Mouse (Mus musculus) frontal cortex, postnatal 36 days (tissue): ENCODE results near the gene Mroh2a.

ENCODE experiments used
- DNase-seq, 2 experiments: peaks; one replicate each; pipeline ENCODE4 v3.0.0; 2022; ENCODE audit warnings: low spot score in 2 of 2

Mroh2a gene

DNA sequence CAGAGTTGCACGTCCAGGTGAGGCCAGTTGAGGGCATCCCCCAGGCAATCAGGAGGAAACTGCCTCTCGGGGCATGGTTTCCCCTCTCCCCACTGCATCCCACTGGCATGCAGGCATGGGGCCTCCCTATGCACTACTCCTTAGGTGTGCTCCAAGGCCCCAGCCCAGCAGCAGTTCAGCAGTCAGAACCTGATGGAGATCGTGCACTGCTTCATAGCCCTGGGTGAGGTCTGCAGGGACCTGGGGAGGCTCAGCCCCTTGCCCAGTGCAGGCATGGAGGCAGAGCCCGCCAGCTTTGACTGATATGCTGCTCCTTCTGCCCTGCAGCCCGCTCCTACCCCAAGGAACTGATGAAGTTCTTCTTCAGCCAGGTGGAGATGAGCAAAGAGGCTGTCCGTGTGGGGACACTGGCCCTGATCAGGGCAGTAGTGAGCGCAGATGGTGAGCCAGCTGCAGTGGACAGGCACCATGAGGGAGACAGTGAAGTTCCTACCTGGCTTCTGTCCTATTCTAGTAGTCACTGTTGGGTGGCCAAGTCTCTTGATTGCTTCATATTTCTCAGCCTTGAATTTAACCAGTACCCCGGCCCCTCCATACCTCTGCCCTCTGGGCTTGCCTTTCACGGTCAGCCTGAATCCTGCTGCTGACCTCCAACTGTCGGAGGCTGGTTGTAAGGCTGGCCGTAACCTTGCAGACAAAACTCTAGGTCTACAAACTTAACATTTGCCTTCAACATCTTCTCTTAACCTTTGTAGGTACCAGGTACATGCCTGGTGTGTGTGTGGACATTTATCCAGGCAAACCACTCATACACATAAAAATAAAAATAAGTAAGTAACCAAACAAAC is 8.5 kb downstream of the Mroh2a start:
- DNase-seq: no peak

- no peak for DNase-seq
Observed at GRCm38 (mm10) chr1:88235894-88236415, 9.2 kb downstream of the Mroh2a start.

DNA sequence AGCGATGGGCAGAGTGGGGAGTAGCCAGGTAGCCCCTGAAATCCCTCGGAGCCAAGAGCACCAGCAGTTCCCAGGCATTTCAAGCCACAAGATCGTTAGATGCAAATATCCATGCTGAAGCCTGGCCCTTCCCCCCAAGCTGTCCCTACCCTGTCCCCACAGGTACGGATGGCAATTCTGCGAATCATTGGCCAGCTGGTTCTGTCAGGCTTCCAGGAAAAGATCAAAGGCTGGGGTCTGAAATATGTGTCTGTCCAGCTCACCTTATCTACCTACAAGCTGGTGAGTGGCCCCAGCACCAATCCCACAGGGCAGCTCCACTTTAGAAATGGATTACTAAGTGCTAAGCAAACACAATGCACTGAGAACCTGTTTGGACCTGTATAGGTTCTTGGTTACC is 10.5 kb downstream of the Mroh2a start:
- no peak for DNase-seq

DNA sequence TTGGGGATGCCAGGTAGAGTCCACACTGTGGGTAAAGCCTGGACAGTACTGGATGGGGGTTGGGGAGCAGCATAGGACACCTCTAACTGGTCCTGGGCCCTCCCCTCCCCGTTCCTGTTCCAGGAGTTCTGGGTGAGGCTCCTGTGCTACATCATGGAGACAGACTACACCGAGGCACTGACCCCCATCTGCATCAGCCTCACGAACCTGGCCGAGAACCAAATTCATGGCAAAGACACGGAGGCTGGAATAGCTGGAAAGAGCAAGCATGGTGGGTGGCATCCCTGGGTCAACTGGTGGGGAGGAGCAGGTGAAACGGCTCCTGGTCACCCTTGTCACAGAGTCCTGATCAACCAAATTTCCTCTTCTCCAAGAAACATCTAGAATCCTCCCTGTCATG is 12.0 kb downstream of the Mroh2a start:
- DNase-seq: no peak

GRCm38 (mm10) chr1:88240072-88240471 is 13.3 kb downstream of the Mroh2a start:
- no peak for DNase-seq

GRCm38 (mm10) chr1:88240579-88240978 is 13.8 kb downstream of the Mroh2a start:
- no peak for DNase-seq

- DNase-seq: no peak
Observed at GRCm38 (mm10) chr1:88243861-88244260, 17.1 kb downstream of the Mroh2a start.

GRCm38 (mm10) chr1:88245881-88246280 is 19.1 kb downstream of the Mroh2a start:
- no peak for DNase-seq

- no peak for DNase-seq
Observed at GRCm38 (mm10) chr1:88246386-88246785, 19.6 kb downstream of the Mroh2a start.

- no peak for DNase-seq
Observed at GRCm38 (mm10) chr1:88247660-88248059, 20.9 kb downstream of the Mroh2a start.

DNA sequence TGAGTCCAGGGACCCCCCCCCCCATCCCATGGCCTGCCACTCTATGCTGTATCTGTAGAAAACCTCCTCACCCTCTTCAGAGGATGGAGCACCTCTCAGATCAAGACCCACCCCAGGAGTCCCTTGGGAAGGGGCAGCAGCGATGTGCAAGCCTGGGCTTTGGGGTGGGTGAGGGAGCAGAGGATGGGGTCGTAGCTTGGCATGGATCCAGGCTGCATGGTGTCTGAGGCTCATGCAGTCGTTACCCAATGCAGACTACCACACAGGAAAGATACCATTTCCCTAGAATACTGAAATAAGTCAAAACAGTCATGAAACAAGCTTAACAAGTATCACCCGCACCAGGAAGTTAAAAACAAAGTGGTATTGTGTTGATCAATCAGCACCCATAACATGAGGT is 21.9 kb downstream of the Mroh2a start:
- no peak for DNase-seq

DNA sequence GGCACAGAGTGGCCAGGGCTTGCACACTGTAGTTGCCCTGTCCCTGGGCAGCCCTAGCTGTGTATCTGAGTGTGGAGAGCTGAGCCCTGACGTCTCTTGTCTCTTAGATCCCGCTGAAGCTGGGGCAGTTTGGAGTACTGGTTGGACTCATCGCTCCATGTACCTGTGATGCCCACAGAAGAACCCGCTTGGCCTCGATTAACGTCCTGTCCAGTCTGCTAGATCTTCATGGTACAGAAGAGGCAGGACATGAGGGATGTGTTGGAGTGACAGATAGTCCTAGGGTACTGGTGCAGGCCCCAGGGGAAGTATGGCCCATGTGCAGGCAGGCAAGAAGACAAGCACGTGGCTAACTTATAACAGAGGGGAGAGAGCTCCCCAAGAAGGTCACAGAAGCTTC is 22.8 kb downstream of the Mroh2a start:
- DNase-seq: no peak

DNA sequence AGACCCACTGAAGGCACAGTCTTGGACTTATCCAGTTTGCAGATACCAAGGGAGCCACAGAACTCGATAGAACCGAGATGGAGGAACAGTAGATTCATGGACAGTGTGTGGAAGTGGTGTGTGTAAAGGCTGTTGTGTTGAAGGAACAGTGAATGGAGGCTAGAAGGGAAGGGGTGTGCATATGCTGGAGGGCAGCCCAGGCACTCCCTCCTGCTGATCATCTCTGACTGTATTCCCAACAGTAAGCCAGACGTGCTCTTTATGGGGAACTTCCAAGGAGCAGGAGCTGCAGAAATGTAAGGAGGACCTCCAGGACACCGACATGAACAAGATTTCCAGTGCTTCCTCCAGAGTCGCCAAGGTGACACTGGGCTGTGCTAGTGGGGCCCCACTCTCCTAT is 23.2 kb downstream of the Mroh2a start:
- DNase-seq: no peak

DNA sequence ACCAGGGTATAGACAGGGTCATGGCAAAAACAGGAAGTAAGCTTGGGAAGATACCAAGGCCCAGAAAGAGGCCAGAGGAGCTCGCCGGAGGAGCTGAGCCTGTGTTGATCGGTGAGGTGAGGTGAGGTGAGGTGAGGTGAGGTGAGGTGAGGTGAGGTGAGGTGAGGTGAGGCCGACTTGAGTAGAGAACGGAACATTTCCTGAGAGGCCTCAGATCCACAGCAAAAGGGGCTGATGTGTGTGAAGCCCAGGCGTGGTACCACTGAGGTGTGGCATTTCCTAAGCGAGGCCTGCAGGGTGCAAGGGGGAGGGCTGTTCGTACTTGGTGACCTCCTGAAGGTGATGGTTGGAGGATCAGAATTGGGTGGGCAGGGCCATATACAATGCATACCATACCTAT is 26.3 kb downstream of the Mroh2a start:
- no peak for DNase-seq

- DNase-seq: no peak
Observed at GRCm38 (mm10) chr1:88253540-88253939, 26.8 kb downstream of the Mroh2a start.

GRCm38 (mm10) chr1:88254793-88255465 is 28.1 kb downstream of the Mroh2a start:
- no peak for DNase-seq

DNA sequence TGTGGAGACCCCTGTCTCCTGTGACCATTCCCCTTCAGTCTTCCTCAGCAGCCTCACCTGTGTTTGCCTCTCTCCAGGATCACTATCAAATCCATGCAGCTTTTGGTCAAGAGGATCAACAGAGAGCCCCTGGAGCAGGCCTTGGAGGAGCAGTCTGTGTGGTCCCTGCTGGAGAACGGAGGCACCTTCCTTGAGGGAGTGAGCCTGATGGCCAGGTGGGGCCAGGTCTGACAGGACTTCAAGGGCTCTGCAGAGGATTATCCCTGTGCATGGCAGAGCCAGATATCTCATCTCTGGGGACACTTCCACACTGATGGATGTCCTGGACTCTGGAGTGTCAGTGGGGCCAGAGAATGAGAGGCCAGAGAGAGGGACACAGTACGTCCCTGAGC is 28.7 kb downstream of the Mroh2a start:
- DNase-seq: no peak

DNA sequence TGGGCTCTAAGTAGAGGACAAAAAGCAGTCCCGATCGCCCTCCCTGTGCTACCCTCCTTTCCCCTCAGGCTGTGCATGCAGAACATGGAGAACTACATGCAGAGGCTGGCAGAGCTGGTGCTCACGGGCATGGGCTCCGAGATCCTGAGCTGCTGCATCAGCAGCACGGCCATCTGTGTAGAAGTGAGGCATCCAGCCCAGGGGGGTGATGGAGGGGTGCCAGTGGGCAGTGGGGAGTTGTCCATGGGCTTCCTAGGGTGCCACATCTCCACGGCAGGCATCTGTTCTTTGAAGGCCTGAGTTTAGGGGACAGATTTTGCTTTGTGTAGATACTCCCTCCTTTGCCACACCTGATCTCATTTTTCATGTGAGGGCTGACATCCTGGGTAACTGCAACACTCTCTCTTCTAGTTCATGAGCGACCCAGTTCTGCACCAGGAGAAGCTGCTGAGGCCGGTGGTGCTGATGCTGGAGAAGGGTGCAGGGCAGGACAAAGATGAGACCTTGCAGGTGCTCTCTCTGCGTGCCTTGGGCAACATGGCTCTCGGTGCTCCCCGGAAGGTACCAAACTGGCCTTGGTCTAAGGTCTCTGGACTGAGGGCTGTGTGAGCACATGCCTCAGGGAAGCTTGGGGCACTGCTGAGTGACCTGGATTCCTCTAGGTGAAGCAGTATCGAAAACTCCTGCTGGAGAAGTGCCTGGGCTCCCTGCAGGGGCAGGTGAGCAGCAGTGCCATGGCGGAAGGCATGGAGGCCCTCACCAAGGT is 29.4 kb downstream of the Mroh2a start:
- DNase-seq: no peak

DNA sequence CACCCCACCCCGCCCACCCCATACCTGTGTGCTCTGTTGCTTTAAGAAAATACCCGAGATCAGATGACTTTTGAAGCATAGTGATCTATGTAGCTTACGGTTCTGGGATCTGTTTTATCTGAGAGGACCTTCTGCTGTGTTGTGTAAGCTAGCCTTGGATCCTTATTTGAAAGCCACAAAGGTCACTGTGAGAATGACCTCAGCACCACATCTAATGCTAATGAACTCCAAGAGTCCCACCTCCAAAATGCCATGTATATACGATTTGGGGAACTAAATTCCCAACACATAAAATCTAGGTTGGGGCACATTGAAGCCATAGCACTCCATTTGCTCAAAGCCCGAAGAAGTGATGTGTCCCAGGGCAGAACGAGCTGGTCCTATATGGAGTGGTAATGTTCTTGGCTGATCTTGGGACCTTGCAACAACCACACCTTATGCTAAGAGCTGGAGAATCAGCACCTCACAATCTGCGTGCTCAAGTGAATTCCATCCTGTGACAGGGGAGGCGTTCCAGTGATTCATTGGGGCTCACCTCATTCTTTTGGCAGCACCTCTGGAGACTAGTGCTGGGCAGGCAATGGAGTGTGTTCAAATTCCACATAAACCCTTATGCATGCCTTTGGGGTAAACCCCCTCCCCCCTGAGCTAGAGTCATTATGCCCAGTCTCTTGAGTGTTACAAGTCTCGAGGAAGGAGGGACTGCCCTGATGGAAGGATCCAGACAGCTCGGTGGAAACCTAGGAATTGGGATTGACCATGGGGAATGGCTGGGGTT is 30.3 kb downstream of the Mroh2a start:
- no peak for DNase-seq

GRCm38 (mm10) chr1:88257681-88258080 is 30.9 kb downstream of the Mroh2a start:
- no peak for DNase-seq

- DNase-seq: no peak
Observed at GRCm38 (mm10) chr1:88258361-88258760, 31.6 kb downstream of the Mroh2a start.
